Mouse (Mus musculus): Measurements from ENCODE around the gene Dach2. TPM values are rescaled to one million over a fixed set of nuclear protein-coding genes. Genes with fewer than 3 reads are reported as not detected.

Gene Dach2
- polyA plus RNA-seq, 1 experiment from 2014 or later, result 0.49 TPM

Other genes starting within 250 kb of the Dach2 start
- 12.5 and 12.9 TPM in 2 replicates for gene Chm, start 112.0 kb upstream of the Dach2 start, polyA plus RNA-seq (2016; fragmentation: Nextera tagmentation; extraction: Ambion mirVana)